Mouse (Mus musculus) adrenal gland (tissue): ENCODE measurements around the gene Epha2.

Experiments
- intact Hi-C: fragments of 180-260 bp; cut with DNase I; formaldehyde crosslinking; loops from one replicate; pipeline ENCODE4 v1.15.1; 2025

The Epha2 gene

GRCm38 (mm10) chr4:141279327-141279726, 21.7 kb upstream of the Epha2 start:
- intact Hi-C loops: no loop called here

- intact Hi-C loops: no loop called here
Observed at GRCm38 (mm10) chr4:141279783-141280182, 21.3 kb upstream of the Epha2 start.

DNA sequence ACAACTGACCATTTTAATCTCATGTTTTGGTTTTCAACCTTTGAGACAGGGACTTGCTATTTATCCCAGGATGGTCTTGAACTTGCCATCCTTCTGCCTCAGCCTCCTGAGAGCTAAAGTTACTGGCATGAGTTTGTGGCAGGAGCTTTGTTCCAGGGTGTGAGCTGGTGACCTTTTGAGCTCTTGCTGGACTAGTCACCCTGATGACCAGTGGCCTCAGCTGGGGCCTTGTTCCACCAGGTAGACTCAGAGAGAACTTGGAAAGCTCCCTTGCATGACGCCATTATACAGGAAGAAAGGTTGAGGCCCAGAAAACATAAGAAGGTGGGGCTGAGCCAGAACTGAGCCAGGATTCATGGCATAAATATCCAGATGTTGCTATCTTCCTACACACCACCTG, 20.6 kb upstream of the Epha2 start:
- intact Hi-C loops: no loop called here

DNA sequence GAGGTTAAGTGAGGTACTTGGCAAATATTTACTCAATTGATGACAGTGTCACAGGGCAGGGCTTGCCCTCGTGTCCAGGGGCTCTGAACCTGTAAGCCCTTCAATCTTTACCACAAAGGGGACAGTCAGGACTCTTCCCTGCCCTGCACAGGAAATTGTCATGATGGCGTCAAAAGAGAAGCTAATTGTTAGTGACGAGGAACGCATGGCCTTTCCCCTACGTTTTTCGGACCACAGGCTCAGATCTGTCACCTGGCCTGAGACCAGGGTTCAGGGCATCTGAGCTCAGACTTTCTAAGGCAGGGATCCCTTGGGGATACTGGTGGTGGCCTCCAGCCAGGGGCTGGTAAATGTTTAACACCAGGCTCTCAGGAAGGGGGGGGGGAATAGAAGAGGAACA, 19.9 kb upstream of the Epha2 start:
- intact Hi-C loops: no loop called here

DNA sequence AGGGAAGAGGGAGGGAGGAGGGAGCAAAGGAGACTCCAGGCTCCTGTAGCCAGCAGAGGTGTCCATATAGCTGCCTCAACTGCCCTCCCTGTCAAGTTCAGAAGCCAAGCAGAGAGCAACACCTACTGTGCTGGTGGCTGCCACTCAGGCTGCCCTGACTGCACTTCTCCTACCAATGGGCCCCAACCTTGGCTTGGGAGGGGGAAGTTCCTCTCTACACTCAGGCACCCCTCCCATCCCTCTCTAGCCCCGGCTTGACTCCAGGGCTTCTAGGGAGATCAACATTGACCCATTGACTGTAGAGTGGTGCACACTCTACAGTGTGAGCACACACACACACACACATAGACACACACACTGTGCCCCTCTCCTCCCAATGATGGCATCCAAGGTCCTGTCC, 19.5 kb upstream of the Epha2 start:
- intact Hi-C loops: no loop called here

GRCm38 (mm10) chr4:141282087-141282486, 19.0 kb upstream of the Epha2 start:
- intact Hi-C loops: no loop called here

DNA sequence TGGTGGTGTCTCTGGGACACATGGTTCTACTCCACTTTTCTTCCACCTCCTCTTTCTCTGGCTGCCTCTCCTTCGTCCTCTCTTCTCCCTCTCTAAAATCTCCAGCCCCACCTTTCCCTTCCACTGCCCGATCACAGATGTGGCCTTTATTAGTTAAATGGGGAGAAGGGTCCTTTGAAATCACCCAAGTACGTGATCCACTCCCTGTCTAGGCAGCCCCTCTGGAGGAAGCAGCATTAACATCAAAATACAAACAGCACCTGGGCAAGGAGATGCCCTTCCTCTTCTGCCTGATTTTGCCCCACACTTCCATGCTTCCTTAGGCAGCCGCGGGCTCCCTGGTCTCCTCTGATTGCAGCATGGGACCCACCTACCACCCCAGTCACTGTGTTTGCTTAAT, 18.4 kb upstream of the Epha2 start:
- intact Hi-C loops: no loop called here

DNA sequence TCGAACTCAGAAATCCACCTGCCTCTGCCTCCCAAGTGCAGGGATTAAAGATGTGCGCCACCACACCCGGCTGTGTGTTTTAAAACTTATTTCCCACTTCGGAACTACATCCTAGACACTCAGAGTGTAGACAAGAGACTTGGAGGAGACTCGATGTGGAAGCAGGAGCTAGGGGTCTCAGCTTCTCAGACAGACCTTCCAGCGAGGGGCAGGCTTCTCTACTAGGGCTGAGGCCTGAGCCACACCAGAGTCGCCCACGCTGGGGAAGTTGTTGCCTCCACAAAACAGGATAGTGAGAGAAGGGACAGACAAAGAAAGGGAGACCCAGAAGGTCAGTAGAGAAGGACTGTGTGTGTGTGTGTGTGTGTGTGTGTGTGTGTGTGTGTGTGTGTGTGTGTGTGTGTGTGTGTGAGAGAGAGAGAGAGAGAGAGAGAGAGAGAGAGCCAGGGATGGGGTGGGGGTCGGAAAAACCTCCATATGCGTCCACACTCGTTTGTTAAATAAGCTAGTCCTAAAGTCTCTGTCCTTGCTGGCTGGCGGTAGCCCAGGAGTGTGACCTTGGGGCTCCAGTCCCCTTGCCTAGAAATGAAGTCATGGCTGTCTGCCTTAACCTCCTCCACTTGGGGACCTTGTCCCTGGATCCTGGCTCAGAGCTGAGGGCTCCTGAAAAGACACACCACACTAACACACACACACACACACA, 17.7 kb upstream of the Epha2 start:
- intact Hi-C loops: no loop called here

DNA sequence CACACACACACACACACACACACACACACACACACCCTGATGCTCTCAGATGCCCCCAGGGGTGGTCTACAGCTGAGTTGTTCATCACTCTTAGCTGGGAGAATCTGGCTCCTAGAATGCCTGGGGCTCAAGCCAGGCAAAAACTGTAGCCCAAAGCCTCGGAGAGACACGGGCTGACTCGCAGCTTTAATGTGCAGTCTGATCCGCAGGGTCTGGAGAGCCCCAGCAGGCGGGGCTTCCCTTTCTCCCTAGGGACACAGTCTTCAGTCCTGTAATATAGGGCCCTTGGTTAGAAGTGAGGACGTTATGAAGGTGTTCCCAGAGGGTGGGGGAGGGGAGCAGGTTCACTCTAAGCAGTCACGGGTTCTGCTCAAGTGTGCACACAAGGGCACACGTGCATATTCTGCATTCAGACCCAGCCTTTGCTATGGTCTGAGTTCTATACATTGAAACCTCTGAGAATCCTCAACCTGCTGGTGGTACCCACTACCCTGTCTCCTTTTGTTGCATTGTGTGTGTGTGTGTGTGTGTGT, 17.1 kb upstream of the Epha2 start:
- intact Hi-C loops: no loop called here

GRCm38 (mm10) chr4:141284486-141284885, 16.6 kb upstream of the Epha2 start:
- intact Hi-C loops: no loop called here

- intact Hi-C loops: no loop called here
Observed at GRCm38 (mm10) chr4:141285128-141285527, 15.9 kb upstream of the Epha2 start.

DNA sequence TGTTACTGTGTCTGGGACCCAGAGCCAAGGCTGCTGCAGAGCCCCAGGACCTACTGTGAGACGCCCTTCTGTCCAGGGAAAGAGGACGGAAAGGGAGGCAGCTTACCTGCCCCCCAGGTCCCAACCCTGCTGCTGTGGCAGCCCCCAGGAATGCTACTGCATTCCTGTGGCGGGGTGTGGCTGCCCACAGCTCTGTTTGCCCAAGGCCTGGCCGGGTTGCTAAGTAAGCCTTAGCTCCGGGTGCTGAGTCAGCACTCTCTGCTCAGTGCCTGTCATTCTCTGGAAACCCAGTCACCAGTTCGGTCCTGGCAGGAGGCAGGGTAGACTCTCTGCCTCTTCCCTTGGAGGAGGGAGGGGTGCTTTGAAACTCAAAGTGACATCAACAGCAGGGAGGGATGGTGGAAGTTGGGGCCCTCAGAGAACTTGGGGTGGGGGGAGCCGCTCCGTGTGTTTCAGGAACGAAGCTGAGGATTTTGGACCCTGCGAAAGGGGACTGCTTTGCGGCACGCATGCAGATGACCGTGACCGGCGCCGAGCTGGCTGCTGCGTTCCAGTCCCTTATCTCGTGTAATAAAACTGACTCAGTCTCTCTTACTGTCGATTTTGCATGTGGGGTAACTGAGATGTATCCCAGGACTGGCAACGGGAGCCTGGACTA, 14.1 kb upstream of the Epha2 start:
- intact Hi-C loops: no loop called here

DNA sequence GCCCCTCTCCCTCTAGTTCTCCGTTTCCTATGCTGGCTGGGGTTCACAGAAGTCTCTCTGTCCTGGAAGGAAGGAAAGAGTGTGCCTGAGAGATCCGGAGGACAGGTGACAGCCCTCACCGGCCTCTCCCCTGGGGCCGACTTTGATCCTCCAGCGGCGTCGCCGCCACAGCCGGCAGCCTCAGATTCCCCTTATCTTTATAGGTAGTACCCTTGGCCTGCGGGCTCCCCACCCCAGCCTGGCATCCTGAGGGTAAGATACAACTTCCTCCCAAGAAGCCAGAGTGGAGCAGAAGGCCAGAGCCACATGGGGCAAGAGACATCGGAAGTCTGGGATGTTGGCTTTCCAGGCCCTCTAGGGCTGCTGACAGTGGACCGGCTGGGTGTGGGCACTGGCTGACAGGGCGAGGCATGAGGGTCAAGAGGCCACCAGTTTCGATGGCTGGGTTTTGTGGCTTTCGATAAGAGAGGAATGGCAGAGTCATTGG, 13.5 kb upstream of the Epha2 start:
- intact Hi-C loops: no loop called here

DNA sequence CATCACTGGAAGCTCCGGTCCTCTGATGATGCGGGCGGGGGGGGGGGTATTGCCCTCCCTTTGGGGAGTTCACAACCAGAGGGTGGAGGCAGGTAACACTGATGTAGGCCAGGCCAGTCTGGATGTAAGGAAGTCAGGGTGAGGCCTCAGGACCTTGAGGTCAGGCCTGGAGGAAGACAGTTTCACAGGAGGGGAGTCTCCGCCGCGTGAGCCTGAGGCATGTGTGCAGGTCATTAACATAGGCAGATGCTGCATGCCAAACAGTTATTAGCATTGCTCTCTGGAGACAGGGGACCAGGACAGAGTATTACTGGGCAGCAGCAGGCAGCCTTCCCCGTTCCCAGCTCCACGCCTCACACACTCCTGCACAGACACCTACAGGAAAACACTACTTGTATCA, 12.9 kb upstream of the Epha2 start:
- intact Hi-C loops: no loop called here

DNA sequence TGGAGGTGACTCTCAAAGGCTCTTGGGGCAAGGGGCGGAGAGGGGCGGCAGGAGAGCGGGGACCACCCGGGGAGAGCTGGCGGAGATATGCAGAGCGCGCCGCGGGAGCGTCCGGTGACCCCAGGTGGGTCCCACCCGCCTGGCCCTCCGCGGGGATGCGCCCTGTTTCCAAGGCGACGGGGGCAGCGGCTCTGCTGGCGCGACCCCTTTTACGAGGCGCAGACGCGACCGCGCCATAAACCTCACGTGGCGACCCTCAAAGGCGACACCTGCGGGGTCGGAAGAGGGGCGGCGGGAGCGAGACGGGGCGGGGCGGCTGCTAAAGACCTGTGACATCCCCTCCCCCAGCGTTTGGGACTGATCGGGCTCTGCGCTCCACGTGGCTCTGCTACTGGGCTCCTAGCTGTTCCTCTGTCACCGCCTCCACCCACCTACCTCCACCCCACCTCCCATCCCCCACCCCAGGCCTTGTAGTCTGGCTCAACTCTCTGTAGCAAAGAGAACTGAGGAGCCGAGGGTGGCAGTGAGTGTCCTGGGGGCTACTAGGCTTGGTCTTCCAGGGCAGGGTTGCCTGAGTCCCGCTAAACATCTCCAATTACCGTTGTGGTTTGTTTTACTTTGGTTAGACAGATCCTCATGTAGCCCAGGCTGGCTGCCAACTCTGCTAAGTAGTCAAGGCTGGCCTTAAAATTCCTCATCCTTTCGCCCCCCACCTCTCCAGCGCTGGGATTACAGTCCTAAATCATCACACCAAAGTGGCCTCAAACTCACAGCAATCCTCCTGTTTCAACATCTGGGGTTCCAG, 9.3 kb upstream of the Epha2 start:
- intact Hi-C loops: no loop called here

DNA sequence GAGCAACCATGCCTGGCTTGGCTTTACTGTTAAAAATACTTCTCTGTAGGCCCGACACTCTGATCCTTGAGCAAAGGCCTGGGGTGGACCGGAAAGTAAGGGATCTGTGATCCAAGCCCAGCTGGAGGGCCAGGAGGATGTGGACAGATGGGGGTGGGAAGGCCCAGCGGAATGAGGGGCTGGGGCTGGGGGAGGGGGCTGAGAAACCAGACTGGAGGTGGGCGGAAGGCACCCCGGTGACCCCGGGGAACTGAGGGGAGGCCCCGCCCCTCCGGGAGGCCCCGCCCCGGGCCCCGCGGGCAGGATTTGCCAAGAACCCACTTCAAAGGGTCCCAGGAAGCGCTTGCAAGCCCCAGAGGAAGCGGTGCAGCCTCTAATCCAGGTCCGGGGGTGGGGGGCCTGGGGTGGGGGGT, 5.3 kb upstream of the Epha2 start:
- intact Hi-C loops: no loop called here

DNA sequence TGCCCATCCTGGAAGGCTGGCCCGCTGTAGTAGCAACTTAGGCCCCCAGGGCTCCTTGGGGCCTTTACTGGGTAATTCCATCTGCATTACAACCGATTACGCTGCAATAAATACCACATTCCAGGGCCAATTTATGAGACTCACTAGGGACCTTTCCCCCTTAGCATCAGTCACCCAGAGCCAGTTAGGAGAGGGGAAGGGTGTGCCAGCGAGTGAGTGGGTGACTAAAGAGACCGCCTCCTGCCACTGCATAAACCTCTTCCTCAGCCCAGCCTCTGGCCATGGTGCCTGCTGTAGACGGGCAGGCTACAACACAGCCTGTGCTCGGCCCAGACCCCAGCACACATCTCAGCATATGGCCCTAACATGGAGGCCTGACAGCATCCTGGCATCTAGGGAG, 3.1 kb upstream of the Epha2 start:
- intact Hi-C loops: no loop called here

GRCm38 (mm10) chr4:141299356-141299755, 1.7 kb upstream of the Epha2 start:
- intact Hi-C loops: no loop called here

GRCm38 (mm10) chr4:141300196-141300595, 844 bp upstream of the Epha2 start:
- intact Hi-C loops: no loop called here

DNA sequence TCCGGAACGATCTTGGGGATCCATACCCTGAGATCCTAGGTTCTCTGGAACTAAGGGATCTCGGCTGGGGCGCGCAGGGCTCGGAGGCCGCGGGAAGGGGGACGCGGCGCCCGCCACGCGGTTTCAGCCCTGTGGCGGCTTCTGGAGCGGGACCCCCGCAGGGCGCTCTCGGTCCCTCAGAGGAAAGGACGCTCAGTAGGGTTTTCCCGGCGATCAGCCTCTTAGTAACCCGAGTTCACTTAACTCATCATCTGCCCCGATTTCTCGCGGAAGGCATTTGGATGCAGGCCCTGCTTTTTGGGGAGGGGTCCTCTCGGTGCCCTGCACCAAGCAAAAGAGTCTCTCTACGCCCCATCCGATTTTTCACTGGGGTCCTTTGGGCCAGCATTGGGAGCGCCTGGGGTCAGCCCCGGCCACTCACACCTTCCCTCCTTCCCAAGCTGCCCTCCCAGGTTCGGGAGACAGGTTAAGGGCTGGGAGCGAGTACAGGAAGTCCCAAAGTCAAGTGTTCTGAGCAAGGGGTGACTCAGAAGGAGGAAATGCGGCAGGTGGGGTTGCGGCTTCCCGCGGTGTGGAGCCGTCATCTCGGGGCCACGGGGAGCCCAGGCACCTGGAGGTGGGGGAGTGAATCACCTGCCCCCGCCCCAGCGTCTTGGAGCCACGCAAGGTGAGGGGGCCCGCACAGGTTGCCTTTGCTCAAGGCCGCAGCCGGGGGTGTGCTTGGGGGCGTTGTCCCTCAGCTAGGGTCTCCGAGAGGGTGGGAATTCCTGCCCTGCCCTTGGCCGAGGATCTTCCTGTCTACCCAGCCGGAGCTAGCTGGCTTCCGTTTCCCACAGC, 769 bp downstream of the Epha2 start:
- intact Hi-C loops: no loop called here
